Mouse (Mus musculus): ENCODE results near the gene Foxl1. TPM values are rescaled to one million over a fixed set of nuclear protein-coding genes. Genes with fewer than 3 reads are reported as not detected.
"Not testable (repeated sequence)": the region's sequence is repeated elsewhere in the genome, so short reads cannot be mapped to it uniquely, and the experiment has no call there.

The Foxl1 gene
- polyA plus RNA-seq, 1 experiment from 2014 or later, result 0.15 TPM

- under 1% methylated on average over 55 of the region's 55 CpGs for WGBS
- H3K4me3 ChIP-seq (replicated peaks; ENCODE audit: low read length), result 0 out of 2 replicates have a peak overlapping the region, but pooled peaks have one; percentile 4
- no peak for ATAC-seq
Measured at GRCm38 (mm10) chr8:121128531-121129264, 958 bp downstream of the Foxl1 start.

DNA sequence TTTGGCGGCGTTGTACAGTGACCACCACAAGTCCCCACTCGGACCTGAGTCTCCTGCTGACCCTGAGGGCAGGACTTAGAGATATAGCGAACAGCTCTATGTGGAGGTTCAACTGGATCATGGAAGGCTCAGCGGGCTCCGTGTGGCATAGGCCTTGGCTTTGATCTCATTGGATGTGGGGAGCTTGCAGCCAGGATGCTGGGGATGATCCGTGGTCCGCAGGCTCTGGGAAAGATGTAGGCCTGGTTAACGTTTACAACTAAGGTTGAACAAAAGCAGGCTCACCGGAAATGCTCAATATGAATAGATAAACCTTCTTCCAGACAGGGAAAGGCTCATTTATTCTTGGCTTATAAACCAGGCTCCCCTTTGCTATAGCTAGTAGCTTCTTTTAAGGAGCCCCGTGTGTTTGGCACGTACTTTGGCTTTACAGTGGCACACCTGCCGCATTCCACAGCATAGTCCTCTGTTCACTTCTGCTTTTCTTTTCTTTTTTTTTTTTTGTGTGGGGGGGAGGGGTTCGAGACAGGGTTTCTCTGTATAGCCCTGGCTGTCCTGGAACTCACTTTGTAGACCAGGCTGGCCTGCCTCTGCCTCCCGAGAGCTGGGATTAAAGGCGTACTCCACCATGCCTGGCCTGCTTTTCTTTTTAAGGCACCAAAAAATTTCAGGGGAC is 1.7 kb downstream of the Foxl1 start:
- peaks cover 67% of the 10 kb centered on the region for H3K27me3 ChIP-seq (replicated peaks; ENCODE audit: control insufficient read depth, insufficient read depth, low read length)
- no peak overlapping the region for H3K4me2 ChIP-seq (ENCODE audit: low read length)
- 12% methylated on average over 16 of the region's 16 CpGs for WGBS
- no peaks in the 10 kb centered on the region for H3K36me3 ChIP-seq (ENCODE audit: control insufficient read depth, insufficient read depth)
- no peaks in the 10 kb centered on the region for H3K9me3 ChIP-seq (ENCODE audit: control insufficient read depth, low read length)
- H3K9ac ChIP-seq (replicated peaks; ENCODE audit: low read depth, low read length), result no peak overlapping the region
- H3K4me1 ChIP-seq (replicated peaks; ENCODE audit: control insufficient read depth, insufficient read depth, low read length), result peaks cover 21% of the 10 kb centered on the region
- ATAC-seq, result no peak
- no peak overlapping the region for H3K27ac ChIP-seq (ENCODE audit: low read length)
- no peak overlapping the region for H3K4me3 ChIP-seq (replicated peaks; ENCODE audit: low read length)

More at GRCm38 (mm10) chr8:121128531-121129264, 958 bp downstream of the Foxl1 start:
- no peak overlapping the region for H3K27ac ChIP-seq (ENCODE audit: low read length)
- H3K4me2 ChIP-seq (ENCODE audit: low read length), result peak overlapping the region; percentile 26; the same call in 1 of the 2 replicates
- H3K9ac ChIP-seq (replicated peaks; ENCODE audit: low read depth, low read length), result no peak overlapping the region
- H3K4me1 ChIP-seq (replicated peaks; ENCODE audit: control insufficient read depth, insufficient read depth, low read length), result peaks cover 21% of the 10 kb centered on the region
- no peaks in the 10 kb centered on the region for H3K36me3 ChIP-seq (ENCODE audit: control insufficient read depth, insufficient read depth)
- 0 out of 2 replicates have a peak, but pooled peaks cover 2% of the 10 kb centered on the region for H3K9me3 ChIP-seq (ENCODE audit: control insufficient read depth, low read length)
- peaks cover 74% of the 10 kb centered on the region for H3K27me3 ChIP-seq (replicated peaks; ENCODE audit: control insufficient read depth, insufficient read depth, low read length)

GRCm38 (mm10) chr8:121130522-121130921 is 2.8 kb downstream of the Foxl1 start:
- no peak overlapping the region for H3K27ac ChIP-seq (ENCODE audit: low read length)
- 33% methylated on average over 5 of the region's 5 CpGs for WGBS
- no peak overlapping the region for H3K9ac ChIP-seq (replicated peaks; ENCODE audit: low read depth, low read length)
- no peak overlapping the region for H3K4me2 ChIP-seq (ENCODE audit: low read length)
- no peaks in the 10 kb centered on the region for H3K36me3 ChIP-seq (ENCODE audit: control insufficient read depth, insufficient read depth)
- peaks cover 18% of the 10 kb centered on the region for H3K4me1 ChIP-seq (replicated peaks; ENCODE audit: control insufficient read depth, insufficient read depth, low read length)
- H3K27me3 ChIP-seq (replicated peaks; ENCODE audit: control insufficient read depth, insufficient read depth, low read length), result peaks cover 56% of the 10 kb centered on the region
- no peaks in the 10 kb centered on the region for H3K9me3 ChIP-seq (ENCODE audit: control insufficient read depth, low read length)
- no peak overlapping the region for H3K4me3 ChIP-seq (replicated peaks; ENCODE audit: low read length)
- ATAC-seq, result no peak

DNA sequence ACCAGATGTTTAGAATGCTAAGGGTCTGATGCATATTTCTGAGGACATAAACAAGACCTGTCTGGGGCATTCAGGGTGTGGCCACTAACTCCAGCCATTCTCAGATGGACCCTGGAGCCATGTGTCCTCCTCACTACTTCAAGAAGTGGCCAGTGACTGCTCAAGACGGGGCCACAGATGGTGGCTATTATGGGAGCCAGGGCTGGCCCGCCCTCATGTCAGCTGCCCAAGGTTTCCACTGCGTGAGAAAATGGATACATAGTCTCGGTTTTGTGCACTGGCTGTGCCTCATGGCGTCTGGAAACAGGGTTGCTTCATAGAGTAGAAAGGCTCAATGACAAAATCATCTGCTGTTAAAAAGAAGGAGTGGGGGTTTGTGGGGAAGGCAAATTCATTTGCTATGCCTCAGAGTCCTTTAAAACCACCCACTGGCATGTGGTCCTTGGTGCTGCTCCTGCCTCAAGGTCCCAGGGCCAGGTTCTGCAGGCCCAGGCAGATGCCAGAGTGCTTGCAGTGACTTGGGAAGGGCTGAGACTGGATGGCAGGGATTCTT is 5.3 kb downstream of the Foxl1 start:
- no peak overlapping the region for H3K27ac ChIP-seq (ENCODE audit: low read length)
- H3K4me2 ChIP-seq (ENCODE audit: low read length), result no peak overlapping the region
- no peak overlapping the region for H3K9ac ChIP-seq (replicated peaks; ENCODE audit: low read depth, low read length)
- no peak overlapping the region for H3K4me3 ChIP-seq (replicated peaks; ENCODE audit: low read length)
- WGBS, result 75% methylated on average over 5 of the region's 5 CpGs
- H3K36me3 ChIP-seq (ENCODE audit: control insufficient read depth, insufficient read depth), result no peaks in the 10 kb centered on the region
- peaks cover 13% of the 10 kb centered on the region for H3K4me1 ChIP-seq (replicated peaks; ENCODE audit: control insufficient read depth, insufficient read depth, low read length)
- peaks cover 39% of the 10 kb centered on the region for H3K27me3 ChIP-seq (replicated peaks; ENCODE audit: control insufficient read depth, insufficient read depth, low read length)
- ATAC-seq, result no peak
- H3K9me3 ChIP-seq (ENCODE audit: control insufficient read depth, low read length), result peaks cover 7% of the 10 kb centered on the region; the same call in 1 of the 2 replicates

- H3K9me3 ChIP-seq (ENCODE audit: control insufficient read depth, low read length), result peaks cover 7% of the 10 kb centered on the region; the same call in 1 of the 2 replicates
- no peak for ATAC-seq
- peaks cover 30% of the 10 kb centered on the region for H3K27me3 ChIP-seq (replicated peaks; ENCODE audit: control insufficient read depth, insufficient read depth, low read length)
- 90% methylated on average over 10 of the region's 10 CpGs for WGBS
- H3K9ac ChIP-seq (replicated peaks; ENCODE audit: low read depth, low read length), result no peak overlapping the region
- no peak overlapping the region for H3K4me2 ChIP-seq (ENCODE audit: low read length)
- H3K27ac ChIP-seq (ENCODE audit: low read length), result no peak overlapping the region
- H3K4me3 ChIP-seq (replicated peaks; ENCODE audit: low read length), result no peak overlapping the region
- H3K4me1 ChIP-seq (replicated peaks; ENCODE audit: control insufficient read depth, insufficient read depth, low read length), result peaks cover 2% of the 10 kb centered on the region; the same call in 1 of the 2 replicates
- no peaks in the 10 kb centered on the region for H3K36me3 ChIP-seq (ENCODE audit: control insufficient read depth, insufficient read depth)
Measured at GRCm38 (mm10) chr8:121134102-121134501, 6.4 kb downstream of the Foxl1 start.

DNA sequence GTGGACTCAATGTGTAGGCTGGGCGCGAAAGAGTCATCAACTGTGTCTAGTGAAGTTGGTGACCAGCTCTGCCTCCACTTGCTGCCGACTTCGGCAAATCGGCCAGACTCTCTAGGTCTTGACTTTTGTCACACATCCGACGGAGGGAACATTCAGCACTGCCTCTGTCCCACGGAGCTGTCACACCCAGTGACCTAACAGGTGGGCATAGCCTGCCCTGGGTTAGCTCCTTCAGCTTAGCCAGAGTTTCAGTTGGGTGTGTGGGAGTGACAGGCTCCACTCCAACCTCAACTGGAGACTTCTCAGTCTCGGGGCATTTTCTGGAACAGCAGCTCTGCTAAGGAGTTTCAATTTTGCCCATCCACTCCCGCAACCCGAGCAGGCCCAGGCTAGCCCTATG is 6.8 kb downstream of the Foxl1 start:
- Histone ChIP-seq H3K4me3 (replicated peaks; ENCODE audit: low read length) (no peak overlapping the region), H3K36me3 (ENCODE audit: control insufficient read depth, insufficient read depth) (no peaks in the 10 kb centered on the region), H3K27me3 (replicated peaks; ENCODE audit: control insufficient read depth, insufficient read depth, low read length) (peaks cover 25% of the 10 kb centered on the region), H3K4me1 (replicated peaks; ENCODE audit: control insufficient read depth, insufficient read depth, low read length) (no peaks in the 10 kb centered on the region), H3K9ac (replicated peaks; ENCODE audit: low read depth, low read length) (no peak overlapping the region), H3K27ac (ENCODE audit: low read length) (no peak overlapping the region), H3K4me2 (ENCODE audit: low read length) (no peak overlapping the region), H3K9me3 (ENCODE audit: control insufficient read depth, low read length) (peaks cover 7% of the 10 kb centered on the region; the same call in 1 of the 2 replicates)
- WGBS, result 89% methylated on average over 11 of the region's 11 CpGs
- ATAC-seq, result no peak

DNA sequence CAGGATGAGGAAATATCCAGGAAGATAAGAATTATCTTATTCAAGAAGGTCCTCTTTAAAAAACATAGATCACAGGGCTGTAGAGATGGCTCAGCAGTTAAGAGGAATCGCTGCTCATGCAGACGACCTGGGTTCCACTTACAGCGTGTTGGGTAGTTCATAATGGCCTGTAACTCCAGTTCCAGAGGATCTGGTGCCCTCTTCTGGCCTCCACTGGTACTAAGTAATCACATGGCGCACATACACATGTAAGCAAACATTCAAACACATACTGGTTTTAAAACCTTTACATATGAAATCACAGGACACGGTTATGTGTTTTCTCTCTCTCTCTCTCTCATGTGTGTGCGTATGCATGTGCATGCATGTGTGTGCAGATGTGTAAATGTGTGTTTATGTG is 9.1 kb downstream of the Foxl1 start:
- ATAC-seq, result no peak
- Histone ChIP-seq H3K4me1 (replicated peaks; ENCODE audit: control insufficient read depth, insufficient read depth, low read length) (no peaks in the 10 kb centered on the region), H3K27ac (ENCODE audit: low read length) (no peak overlapping the region), H3K4me2 (ENCODE audit: low read length) (no peak overlapping the region), H3K27me3 (replicated peaks; ENCODE audit: control insufficient read depth, insufficient read depth, low read length) (peaks cover 5% of the 10 kb centered on the region), H3K9me3 (ENCODE audit: control insufficient read depth, low read length) (peaks cover 7% of the 10 kb centered on the region; the same call in 1 of the 2 replicates), H3K4me3 (replicated peaks; ENCODE audit: low read length) (no peak overlapping the region), H3K36me3 (ENCODE audit: control insufficient read depth, insufficient read depth) (no peaks in the 10 kb centered on the region), H3K9ac (replicated peaks; ENCODE audit: low read depth, low read length) (no peak overlapping the region)
- WGBS, result 92% methylated on average over 6 of the region's 6 CpGs

DNA sequence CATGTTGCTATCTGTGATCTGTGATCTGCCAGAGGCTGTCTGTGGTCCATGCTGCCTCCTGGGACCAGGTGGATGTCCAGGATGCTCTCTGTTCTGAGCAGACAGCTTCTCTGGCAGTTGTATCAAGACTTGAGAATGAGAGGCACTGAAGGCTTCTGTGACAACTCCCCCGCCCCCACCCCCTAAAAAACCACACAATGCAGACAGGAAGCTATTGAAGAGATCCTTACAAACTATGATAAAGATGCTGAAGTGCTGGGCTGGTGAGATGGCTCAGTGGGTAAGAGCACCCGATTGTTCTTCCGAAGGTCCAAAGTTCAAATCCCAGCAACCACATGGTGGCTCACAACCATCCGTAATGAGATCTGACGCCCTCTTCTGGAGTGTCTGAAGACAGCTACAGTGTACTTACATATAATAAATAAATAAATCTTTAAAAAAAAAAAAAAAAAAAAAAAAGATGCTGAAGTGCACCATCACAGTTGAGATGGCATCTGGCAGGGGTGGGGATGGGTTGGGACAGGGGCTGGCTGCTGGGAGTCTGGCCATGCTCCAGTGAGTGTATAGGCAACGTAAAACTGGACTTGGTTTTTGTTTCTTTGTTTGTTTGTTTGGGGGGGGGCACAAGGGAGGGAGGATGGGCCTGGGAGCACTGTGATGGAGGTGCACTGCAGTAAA is 17.9 kb downstream of the Foxl1 start:
- not testable (repeated sequence) for H3K36me3 ChIP-seq (ENCODE audit: control insufficient read depth, insufficient read depth); H3K9ac ChIP-seq (replicated peaks; ENCODE audit: low read depth, low read length); H3K9me3 ChIP-seq (ENCODE audit: control insufficient read depth, low read length); H3K27ac ChIP-seq (ENCODE audit: low read length); H3K4me2 ChIP-seq (ENCODE audit: low read length); ATAC-seq; H3K27me3 ChIP-seq (replicated peaks; ENCODE audit: control insufficient read depth, insufficient read depth, low read length); H3K4me3 ChIP-seq (replicated peaks; ENCODE audit: low read length); H3K4me1 ChIP-seq (replicated peaks; ENCODE audit: control insufficient read depth, insufficient read depth, low read length)
- WGBS, result 71% methylated on average over 4 of the region's 6 CpGs

- Histone ChIP-seq H3K27me3 (replicated peaks; ENCODE audit: control insufficient read depth, insufficient read depth, low read length) (no peaks in the 10 kb centered on the region), H3K27ac (ENCODE audit: low read length) (no peak overlapping the region), H3K4me1 (replicated peaks; ENCODE audit: control insufficient read depth, insufficient read depth, low read length) (no peaks in the 10 kb centered on the region), H3K4me2 (ENCODE audit: low read length) (no peak overlapping the region), H3K36me3 (ENCODE audit: control insufficient read depth, insufficient read depth) (no peaks in the 10 kb centered on the region), H3K4me3 (replicated peaks; ENCODE audit: low read length) (no peak overlapping the region), H3K9ac (replicated peaks; ENCODE audit: low read depth, low read length) (no peak overlapping the region), H3K9me3 (ENCODE audit: control insufficient read depth, low read length) (no peaks in the 10 kb centered on the region)
- no peak for ATAC-seq
- WGBS, result 48% methylated on average over 8 of the region's 8 CpGs
Measured at GRCm38 (mm10) chr8:121148573-121149083, 20.9 kb downstream of the Foxl1 start.
